Mouse (Mus musculus) embryonic facial prominence, embryonic 10.5 days (tissue): Measurements from ENCODE around the gene Srprb. TPM values are rescaled to one million over a fixed set of nuclear protein-coding genes. Genes with fewer than 3 reads are reported as not detected.
A peak's percentile ranks its signal among the peaks of the same experiment; 100 is the strongest.
"Not testable (repeated sequence)": the region's sequence is repeated elsewhere in the genome, so short reads cannot be mapped to it uniquely, and the experiment has no call there.

Experiments
- DNase-seq: peaks from one replicate; pipeline ENCODE4 v3.0.0-alpha.2; 2017; ENCODE audit warnings: low spot score
- H3K27ac ChIP-seq: fragments of 300-500 bp; sonication (generic); replicated peaks from 2 replicates; pipeline ENCODE4 v1.5.1; 2016; ENCODE audit warnings: mild to moderate bottlenecking
- H3K27me3 ChIP-seq: fragments of 300-500 bp; sonication (generic); replicated peaks from 2 replicates; pipeline ENCODE4 v1.6.1; 2016; ENCODE audit warnings: low read depth, mild to moderate bottlenecking; ENCODE audit not compliant: poor library complexity, severe bottlenecking
- H3K36me3 ChIP-seq: fragments of 300-500 bp; sonication (generic); replicated peaks from 2 replicates; pipeline ENCODE4 v1.6.1; 2016; ENCODE audit warnings: mild to moderate bottlenecking, moderate library complexity
- H3K4me1 ChIP-seq: fragments of 300-500 bp; sonication (generic); 2 replicates; pipeline ENCODE4 v1.6.1; 2016
- H3K4me3 ChIP-seq: fragments of 300-500 bp; sonication (generic); 2 replicates; pipeline ENCODE4 v1.5.1; 2016; ENCODE audit warnings: mild to moderate bottlenecking, moderate library complexity
- H3K9me3 ChIP-seq: fragments of 300-500 bp; sonication (generic); 2 replicates; pipeline ENCODE4 v1.6.1; 2016; ENCODE audit warnings: mild to moderate bottlenecking
- WGBS: fragments of 180-500 bp; shearing (Covaris S2); methylation state at CpG from one replicate; pipeline ENCODE4 v1.1.7; 2016; 5-methylcytosine and 5-hydroxymethylcytosine counted together
- polyA plus RNA-seq: library from polyadenylated mRNA; unstranded; fragments of >200 nt; fragmentation: Nextera tagmentation; extraction: Ambion mirVana; gene quantifications from 2 replicates; pipeline ENCODE4 v1.2.1, GENCODE M21; 2016

The Srprb gene
- polyA plus RNA-seq, 1 experiment from 2014 or later: 62.8 TPM

DNA sequence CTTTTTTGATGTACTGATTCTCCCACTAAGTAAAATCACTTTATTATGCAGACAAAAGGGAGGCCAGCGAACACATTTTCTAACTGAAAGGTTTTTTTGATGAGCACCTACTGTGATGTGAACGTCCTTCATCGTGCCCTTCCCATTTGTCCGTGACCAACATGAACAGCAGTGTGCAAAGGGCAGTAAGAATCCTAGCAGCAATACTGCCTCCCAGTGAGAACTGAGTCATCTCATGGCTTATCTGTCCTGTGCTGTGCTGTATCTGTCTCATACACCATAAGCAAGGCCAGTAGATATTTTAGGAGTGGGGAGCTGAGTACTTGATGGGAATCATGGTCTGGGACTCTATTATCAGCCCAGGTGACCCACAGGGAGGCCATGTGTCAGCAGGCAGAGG is 13.5 kb downstream of the Srprb start:
- H3K9me3 ChIP-seq: no peaks in the 10 kb centered on the region
- 91% methylated on average over 4 of the region's 4 CpGs for WGBS
- H3K4me1 ChIP-seq: no peaks in the 10 kb centered on the region
- no peak overlapping the region for H3K4me3 ChIP-seq
- no peak overlapping the region for H3K27ac ChIP-seq
- no peaks in the 10 kb centered on the region for H3K27me3 ChIP-seq
- peaks cover 63% of the 10 kb centered on the region for H3K36me3 ChIP-seq
- no peak for DNase-seq

DNA sequence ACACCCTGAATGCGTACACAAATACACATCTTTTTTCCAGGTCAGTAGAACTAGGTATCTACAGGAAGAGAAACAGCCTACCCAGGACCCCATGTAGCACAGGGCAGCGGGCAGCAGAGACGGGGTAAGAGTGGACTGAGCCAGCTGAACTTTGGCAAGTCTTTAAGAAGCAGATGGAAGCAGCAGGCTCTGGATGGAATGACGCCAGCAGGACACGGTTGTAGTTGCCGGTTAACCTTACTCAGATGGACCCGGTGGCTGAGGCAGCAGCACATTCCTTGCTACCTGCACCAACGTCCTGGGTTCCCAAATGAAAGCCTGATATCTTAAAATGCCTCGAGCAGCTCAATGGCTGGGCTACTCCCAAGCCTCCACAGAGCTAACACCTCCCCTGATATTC is 15.2 kb downstream of the Srprb start:
- Histone ChIP-seq H3K27ac (no peak overlapping the region), H3K9me3 (no peaks in the 10 kb centered on the region), H3K36me3 (peaks cover 47% of the 10 kb centered on the region), H3K27me3 (no peaks in the 10 kb centered on the region), H3K4me1 (peaks cover 2% of the 10 kb centered on the region; the same call in 1 of the 2 replicates), H3K4me3 (no peak overlapping the region)
- DNase-seq: no peak
- WGBS: 76% methylated on average over 9 of the region's 9 CpGs

- 93% methylated on average over 8 of the region's 8 CpGs for WGBS
- Histone ChIP-seq H3K27me3 (no peaks in the 10 kb centered on the region), H3K36me3 (peaks cover 39% of the 10 kb centered on the region), H3K4me1 (peaks cover 8% of the 10 kb centered on the region), H3K9me3 (no peaks in the 10 kb centered on the region), H3K27ac (no peak overlapping the region), H3K4me3 (no peak overlapping the region)
- DNase-seq: no peak
Measured at GRCm38 (mm10) chr9:103185946-103186345, 16.0 kb downstream of the Srprb start.

DNA sequence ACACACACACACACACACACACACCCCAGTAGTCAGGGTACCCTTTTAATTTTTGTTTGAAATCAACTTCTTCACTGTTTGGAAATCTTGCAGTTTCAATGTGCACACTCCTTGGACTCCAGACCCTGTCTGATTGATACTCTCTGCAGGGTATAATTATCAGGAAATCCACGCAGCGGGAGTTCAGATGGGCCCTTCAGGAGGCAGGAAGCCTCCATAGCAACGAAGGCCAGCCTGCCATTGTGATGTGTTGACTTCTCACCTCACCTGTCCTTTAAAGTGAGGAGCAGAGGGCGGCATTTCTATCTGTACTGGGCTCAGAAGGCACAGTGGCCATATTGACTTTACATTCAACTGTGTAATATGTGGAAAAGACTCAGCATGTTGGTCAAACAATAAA is 17.1 kb downstream of the Srprb start:
- WGBS: 64% methylated on average over 4 of the region's 4 CpGs
- Histone ChIP-seq H3K4me3 (no peak overlapping the region), H3K27me3 (no peaks in the 10 kb centered on the region), H3K4me1 (peaks cover 17% of the 10 kb centered on the region), H3K27ac (no peak overlapping the region), H3K36me3 (peaks cover 28% of the 10 kb centered on the region), H3K9me3 (no peaks in the 10 kb centered on the region)
- no peak for DNase-seq

DNA sequence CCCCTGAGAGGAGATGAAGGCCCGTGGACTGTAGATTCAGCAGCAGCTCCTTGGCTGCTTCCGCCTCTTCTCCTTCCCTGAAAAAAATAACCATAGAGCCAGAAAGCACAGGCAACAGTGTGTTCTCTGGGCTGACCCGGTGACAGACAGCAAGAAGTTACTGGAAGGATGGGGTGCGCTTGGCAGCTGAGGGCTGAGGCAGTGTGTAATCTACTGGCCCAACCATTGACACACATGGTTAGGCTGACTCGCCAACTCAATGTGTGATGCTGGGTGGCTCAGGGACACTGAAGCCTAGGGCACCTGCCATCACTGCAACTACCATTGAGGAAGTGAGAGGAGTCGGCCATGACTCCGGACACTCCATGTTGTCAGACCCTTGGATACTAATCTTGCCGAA is 20.1 kb downstream of the Srprb start:
- Histone ChIP-seq H3K4me1 (peaks cover 17% of the 10 kb centered on the region), H3K4me3 (no peak overlapping the region), H3K27me3 (no peaks in the 10 kb centered on the region), H3K27ac (no peak overlapping the region), H3K9me3 (no peaks in the 10 kb centered on the region), H3K36me3 (0 out of 2 replicates have a peak, but pooled peaks cover 3% of the 10 kb centered on the region)
- no peak for DNase-seq
- WGBS: 90% methylated on average over 8 of the region's 8 CpGs

DNA sequence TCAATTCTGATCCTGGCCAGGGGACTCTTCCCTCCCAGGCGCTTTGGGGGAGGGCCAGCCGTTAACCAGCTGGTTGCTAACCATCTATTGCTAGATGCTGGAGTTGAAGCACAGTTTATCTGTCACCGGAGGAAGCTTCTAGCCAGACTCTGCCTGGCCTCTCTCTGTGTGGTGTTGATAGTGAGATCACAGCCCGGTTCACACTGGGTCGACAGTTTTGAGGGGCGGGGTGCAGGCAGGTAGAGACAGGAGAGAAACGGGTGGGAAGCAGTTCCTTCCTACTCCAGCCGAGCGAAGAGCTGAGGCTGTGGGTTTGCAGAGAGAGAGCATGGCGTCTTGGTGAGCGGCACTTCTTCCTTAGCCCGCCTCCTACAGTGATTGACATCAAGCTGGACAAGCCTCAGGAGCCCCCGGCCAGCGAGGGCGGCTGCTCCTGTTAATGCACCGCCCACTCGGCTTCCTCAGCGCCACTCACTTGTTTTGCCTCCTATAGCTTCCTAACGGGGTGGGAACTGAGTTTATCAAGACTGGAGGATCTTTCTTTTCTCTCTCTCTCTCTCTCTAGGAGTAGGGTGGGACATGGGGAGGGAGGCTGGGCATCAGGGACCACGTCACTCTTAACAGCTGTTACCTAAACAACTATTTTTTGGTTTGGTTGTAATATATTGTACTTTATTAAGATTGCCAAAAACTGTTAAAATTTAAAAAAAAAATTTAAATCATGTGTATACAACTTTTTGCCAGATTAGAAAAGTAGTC is 21.0 kb downstream of the Srprb start:
- H3K27ac ChIP-seq: peak overlapping the region; percentile 86
- WGBS: 2% methylated on average over 20 of the region's 20 CpGs
- peaks cover 17% of the 10 kb centered on the region for H3K4me1 ChIP-seq
- no peaks in the 10 kb centered on the region for H3K36me3 ChIP-seq
- H3K9me3 ChIP-seq: no peaks in the 10 kb centered on the region
- DNase-seq: peak; percentile 90
- H3K4me3 ChIP-seq: peak overlapping the region; percentile 62
- H3K27me3 ChIP-seq: no peaks in the 10 kb centered on the region

GRCm38 (mm10) chr9:103180303-103180702 is 21.6 kb downstream of the Srprb start:
- peak overlapping the region; percentile 86 for H3K27ac ChIP-seq
- no peaks in the 10 kb centered on the region for H3K36me3 ChIP-seq
- H3K27me3 ChIP-seq: no peaks in the 10 kb centered on the region
- WGBS: 77% methylated on average over 3 of the region's 3 CpGs
- no peak for DNase-seq
- H3K4me1 ChIP-seq: peaks cover 17% of the 10 kb centered on the region
- H3K9me3 ChIP-seq: no peaks in the 10 kb centered on the region
- peak overlapping the region; percentile 62 for H3K4me3 ChIP-seq

DNA sequence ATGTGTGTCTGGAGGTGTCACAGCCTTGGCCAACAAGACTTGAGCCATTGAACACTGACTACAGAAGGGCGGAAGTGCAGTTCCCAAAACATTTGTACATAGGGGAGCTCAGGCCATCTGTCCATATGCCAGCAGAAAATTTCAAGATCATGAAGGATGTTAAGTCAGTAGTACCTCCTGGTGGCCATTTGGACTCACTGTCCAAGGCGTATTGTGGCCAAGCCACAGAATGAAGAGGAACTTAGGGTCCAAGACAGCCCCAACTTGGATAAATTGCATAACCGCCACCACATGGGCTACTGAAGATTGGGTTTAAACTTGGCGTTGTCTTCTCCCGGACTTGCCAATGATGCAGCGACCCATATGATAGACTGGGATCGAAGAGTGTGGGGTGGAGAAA is 26.2 kb downstream of the Srprb start:
- WGBS: 95% methylated on average over 7 of the region's 7 CpGs
- H3K27ac ChIP-seq: no peak overlapping the region
- H3K27me3 ChIP-seq: no peaks in the 10 kb centered on the region
- no peaks in the 10 kb centered on the region for H3K9me3 ChIP-seq
- H3K4me3 ChIP-seq: no peak overlapping the region
- no peak for DNase-seq
- H3K4me1 ChIP-seq: peaks cover 13% of the 10 kb centered on the region
- no peaks in the 10 kb centered on the region for H3K36me3 ChIP-seq

DNA sequence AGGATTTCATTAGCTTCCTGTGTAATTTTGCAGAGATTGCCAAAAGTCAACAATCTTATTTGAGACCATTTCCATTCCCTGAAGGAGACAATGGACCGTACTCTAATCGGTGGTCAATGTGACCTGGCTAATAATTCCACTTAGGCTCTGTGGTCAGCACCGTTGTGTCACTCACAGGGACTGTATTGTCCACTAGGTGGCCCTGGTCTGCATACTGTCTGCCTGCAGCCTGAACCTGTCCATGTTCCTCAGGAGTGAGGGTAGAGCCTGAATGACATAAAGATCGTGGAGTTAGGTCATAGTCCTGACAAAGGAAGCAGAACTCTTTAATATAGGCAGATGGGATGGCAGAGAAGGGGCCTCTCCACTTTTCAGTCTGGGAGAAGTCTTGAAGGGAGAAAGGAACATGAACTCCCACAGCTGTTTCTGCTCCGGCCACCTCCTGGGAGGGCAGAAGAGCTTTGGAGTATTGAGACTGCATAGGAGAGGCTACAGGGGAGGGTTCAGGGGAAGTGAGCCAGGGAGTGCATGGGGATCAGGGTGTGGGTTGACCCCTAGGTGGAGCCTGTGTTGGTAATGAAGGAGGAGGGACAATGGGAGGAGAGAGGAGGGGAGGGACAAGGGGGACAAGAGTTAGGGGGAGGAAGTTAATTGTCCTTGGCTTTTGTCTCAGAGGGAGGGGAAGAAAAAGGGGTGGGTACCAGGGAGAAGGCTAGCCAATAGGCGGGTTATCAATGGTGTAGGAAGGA is 27.0 kb downstream of the Srprb start:
- H3K4me3 ChIP-seq: no peak overlapping the region
- no peaks in the 10 kb centered on the region for H3K9me3 ChIP-seq
- no peaks in the 10 kb centered on the region for H3K36me3 ChIP-seq
- peaks cover 6% of the 10 kb centered on the region for H3K4me1 ChIP-seq
- no peaks in the 10 kb centered on the region for H3K27me3 ChIP-seq
- H3K27ac ChIP-seq: no peak overlapping the region
- WGBS: 64% methylated on average over 6 of the region's 6 CpGs
- DNase-seq: no peak

DNA sequence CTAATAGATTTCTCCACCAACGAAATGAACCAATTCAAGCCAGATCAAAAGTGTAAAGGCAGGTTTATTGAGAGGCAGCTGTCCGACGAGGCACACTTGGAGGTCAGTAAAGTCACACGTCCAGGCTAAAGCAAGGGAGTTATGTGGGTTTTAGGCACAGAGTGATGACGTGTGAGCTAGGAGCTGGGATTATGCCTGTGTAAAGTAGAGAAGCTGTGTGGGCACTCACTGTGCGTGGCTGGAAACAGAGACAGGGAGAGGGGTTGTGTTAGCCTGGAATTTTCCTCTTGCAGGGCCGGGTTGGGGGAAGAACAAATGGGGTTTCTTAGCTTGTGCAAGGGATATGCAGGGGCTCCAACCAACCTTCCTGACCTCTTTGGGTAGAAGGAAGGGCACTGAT is 33.2 kb downstream of the Srprb start:
- DNase-seq: no peak
- H3K27me3 ChIP-seq: no peaks in the 10 kb centered on the region
- no peak overlapping the region for H3K4me3 ChIP-seq
- peaks cover 6% of the 10 kb centered on the region for H3K4me1 ChIP-seq
- no peak overlapping the region for H3K27ac ChIP-seq
- 0 out of 2 replicates have a peak, but pooled peaks cover 3% of the 10 kb centered on the region for H3K36me3 ChIP-seq
- 77% methylated on average over 7 of the region's 7 CpGs for WGBS
- no peaks in the 10 kb centered on the region for H3K9me3 ChIP-seq

DNA sequence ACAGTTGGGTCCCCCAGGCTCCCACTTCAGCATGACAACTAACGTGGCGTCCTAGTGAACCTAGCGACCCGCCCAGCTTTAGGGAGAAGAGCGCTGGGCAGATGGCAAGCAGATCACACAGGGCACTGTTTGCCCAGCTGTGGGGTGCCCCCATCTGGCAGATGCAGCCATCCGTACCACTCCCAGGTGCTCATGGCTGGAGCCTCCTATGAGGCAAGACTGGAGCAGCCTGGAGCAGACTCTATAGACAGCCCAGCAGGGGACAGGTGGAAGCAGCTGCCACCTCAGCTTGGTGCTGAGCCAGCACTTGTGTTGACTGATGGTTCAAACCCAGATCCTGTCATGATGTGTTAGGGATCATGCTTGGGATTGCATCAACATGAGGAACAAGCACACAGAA is 33.9 kb downstream of the Srprb start:
- Histone ChIP-seq H3K9me3 (no peaks in the 10 kb centered on the region), H3K4me3 (no peak overlapping the region), H3K27ac (no peak overlapping the region), H3K4me1 (peaks cover 6% of the 10 kb centered on the region), H3K27me3 (no peaks in the 10 kb centered on the region), H3K36me3 (0 out of 2 replicates have a peak, but pooled peaks cover 3% of the 10 kb centered on the region)
- no peak for DNase-seq
- 80% methylated on average over 6 of the region's 6 CpGs for WGBS

DNA sequence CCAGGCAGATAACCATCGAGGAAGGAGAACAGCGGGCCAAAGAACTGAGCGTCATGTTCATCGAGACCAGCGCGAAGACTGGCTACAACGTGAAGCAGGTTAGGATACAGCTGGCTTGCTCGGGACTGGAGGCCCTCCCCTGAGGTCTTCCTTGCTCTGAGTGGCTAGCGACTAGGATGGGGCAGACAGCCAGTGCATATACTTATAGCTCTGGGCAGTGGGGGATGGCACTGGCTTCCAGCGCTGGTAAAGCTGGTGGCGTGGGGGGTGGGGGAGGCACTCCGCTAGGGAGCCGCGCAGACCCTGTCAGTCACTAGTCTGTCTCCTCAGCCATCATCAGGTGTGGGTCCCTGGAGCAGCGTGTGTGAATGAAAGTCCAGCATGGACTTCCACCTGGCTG is 38.1 kb downstream of the Srprb start:
- Histone ChIP-seq H3K9me3 (no peaks in the 10 kb centered on the region), H3K36me3 (0 out of 2 replicates have a peak, but pooled peaks cover 3% of the 10 kb centered on the region), H3K27ac (no peak overlapping the region), H3K4me3 (no peak overlapping the region), H3K27me3 (no peaks in the 10 kb centered on the region), H3K4me1 (no peaks in the 10 kb centered on the region)
- 74% methylated on average over 15 of the region's 15 CpGs for WGBS
- no peak for DNase-seq

GRCm38 (mm10) chr9:103155158-103155557 is 46.8 kb downstream of the Srprb start:
- DNase-seq, H3K9me3 ChIP-seq, H3K4me1 ChIP-seq, H3K36me3 ChIP-seq, H3K4me3 ChIP-seq, H3K27ac ChIP-seq, H3K27me3 ChIP-seq: not testable (repeated sequence)
- WGBS: 87% methylated on average over 7 of the region's 7 CpGs
